Mouse (Mus musculus): Measurements from ENCODE around the gene Ddx31.

Ddx31 gene

GRCm38 (mm10) chr2:28840222-28840951 is at the start of gene Ddx31, which contains the start of gene Gtf3c4:
TSS of gene Ddx31 (plus strand) at chr2:28840406.
TSS of gene Gtf3c4 (minus strand) at chr2:28840360.
- DNase-seq, result peak; percentile 92

DNA sequence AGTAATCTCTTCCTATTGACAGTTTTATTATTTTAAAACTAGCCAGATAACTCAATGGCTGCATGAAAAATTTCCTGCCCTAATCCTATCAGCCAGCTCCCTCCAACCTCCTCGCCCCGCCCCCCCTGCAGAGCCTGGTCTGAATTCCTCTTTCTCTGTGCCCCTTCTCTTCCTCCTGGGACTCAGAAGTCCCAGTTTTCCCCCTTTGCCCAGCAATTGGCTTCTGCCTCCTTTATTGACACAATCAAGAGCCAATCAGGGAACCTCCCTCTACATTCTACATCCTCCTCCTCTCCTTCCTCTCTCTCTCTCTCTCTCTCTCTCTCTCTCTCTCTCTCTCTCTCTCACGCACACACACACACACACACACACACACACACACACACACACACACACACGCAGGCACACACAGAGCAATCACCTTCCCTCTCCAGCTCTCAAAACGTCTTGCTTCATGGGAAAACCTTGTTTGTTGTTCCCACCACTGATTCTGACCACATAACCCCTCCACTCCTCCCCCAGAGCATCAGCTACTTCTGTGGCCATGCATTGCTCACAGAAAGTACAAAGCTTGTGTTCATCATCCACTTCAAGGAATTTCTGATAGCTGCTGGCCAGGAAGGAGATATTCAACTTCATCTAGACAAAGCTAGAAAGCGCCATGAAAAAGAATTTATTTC is 47.1 kb upstream of the Ddx31 start:
- peak; percentile 17 to 31 for DNase-seq

- DNase-seq, result no peak
These were observed 45.6 kb upstream of the Ddx31 start for GRCm38 (mm10) chr2:28794623-28795022.

DNA sequence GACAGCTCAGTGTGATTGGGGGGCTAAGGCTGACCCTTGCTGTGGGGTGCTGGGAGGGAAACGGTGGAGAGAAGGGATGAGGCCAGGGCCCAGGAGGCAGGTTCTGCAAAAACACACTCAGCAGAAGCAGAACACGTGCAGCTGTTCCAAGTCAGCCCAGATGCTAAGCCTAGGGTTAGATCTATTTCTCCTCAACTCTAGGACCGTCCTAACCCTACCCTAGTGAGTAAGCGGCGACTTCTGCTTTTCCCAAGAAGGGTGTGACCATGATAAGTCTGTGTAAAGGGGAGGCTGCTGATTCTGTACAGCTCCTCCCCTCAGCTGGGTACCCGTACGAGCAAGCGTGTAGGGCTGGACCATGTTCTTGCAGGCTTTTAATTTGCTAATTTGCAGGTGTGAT is 43.9 kb upstream of the Ddx31 start:
- DNase-seq, result peak; percentile 24 to 31

DNA sequence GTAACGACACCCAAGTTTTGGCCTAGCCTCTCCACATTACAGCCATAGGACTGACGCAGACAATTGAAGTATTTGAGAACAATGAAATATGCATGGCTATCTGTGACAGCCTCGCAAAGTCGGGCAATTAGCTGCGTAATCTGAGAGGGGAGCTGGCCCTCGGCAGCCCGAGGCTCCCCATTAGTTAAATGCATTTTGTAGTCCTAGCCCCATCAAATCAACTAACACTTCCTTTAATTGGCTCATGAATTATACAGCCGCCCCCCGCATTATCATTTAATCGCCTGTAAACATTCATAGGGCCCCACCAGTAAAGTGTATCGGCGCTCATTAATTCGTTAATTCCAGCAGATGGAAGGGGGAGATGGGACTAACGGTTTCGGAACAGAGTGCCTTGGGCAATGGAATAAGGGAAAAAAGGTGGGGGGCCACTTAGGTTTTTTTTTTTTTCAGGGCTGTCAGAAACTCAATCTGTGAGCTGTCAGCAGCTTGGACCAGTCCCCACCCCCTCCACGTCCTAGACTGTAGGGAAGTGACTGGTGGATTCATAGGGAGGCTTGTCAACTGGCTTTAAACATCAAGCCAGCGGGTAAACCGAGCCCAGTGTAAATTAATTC is 42.6 kb upstream of the Ddx31 start:
- DNase-seq, result no peak

- no peak for DNase-seq
These were observed 41.8 kb upstream of the Ddx31 start for GRCm38 (mm10) chr2:28798390-28798789.

- DNase-seq, result no peak
These were observed 40.6 kb upstream of the Ddx31 start for GRCm38 (mm10) chr2:28799575-28799974.

DNA sequence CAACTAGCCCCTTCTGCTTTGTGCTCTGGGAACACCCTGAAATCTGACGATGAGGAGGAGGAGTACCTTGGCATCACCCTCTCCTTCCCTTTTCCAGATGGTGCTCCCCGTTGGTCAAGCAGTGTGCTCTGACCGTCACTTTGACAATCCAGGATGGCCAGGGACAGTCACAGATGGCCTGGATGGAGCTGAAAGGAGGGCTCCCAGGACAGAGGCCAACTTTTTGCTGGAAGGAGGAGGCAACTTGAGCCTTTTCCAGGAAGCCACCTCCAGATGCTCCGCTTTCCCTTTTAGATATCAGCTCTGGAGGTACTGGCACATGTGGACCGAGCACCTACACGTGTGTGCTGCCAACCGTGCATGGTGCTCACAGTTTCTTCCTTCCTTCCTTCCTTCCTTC is 36.8 kb upstream of the Ddx31 start:
- no peak for DNase-seq

GRCm38 (mm10) chr2:28808841-28809240 is 31.4 kb upstream of the Ddx31 start:
- no peak for DNase-seq

DNA sequence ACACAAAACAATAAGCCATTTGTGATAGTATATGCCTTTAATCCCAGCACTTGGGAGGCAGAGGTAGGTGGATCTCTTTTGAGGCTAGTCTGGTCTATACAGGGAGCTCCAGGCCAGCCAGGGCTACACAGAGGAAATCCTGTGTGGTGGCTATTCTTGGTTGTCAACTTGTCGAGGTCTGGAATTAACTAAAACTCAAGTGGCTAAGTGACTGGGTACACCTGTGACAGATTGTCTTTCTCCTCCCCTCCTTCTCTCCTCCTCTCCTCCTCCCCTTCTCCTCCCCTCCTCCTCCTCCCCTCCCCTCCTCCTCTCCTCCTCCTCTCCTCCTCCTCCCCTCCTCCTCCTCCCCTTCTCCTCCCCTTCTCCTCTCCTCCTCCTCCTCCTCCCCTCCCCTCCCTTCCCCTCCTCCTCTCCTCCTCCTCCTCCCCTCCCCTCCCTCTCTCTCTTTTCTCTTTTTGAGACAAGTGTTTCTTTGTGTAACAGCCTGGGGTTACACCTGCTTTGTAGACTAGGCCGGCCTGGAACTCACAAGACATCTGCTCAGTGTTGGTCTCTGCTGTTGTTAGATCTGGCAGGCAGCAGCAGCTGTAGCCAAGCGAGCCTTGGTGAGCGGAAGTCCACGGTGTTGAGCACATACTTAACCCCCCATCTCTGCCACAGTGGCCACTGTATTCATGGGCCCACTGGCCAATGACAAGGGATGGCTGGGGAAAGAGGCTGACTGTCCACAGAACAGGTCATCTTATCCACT is 29.8 kb upstream of the Ddx31 start:
- no peak for DNase-seq

GRCm38 (mm10) chr2:28818866-28819265 is 21.3 kb upstream of the Ddx31 start:
- no peak for DNase-seq

GRCm38 (mm10) chr2:28829265-28829664 is 10.9 kb upstream of the Ddx31 start:
- DNase-seq, result peak in 1 of 2 experiments; percentile 11

- no peak for DNase-seq
These were observed 3.8 kb upstream of the Ddx31 start for GRCm38 (mm10) chr2:28836181-28836940.

DNA sequence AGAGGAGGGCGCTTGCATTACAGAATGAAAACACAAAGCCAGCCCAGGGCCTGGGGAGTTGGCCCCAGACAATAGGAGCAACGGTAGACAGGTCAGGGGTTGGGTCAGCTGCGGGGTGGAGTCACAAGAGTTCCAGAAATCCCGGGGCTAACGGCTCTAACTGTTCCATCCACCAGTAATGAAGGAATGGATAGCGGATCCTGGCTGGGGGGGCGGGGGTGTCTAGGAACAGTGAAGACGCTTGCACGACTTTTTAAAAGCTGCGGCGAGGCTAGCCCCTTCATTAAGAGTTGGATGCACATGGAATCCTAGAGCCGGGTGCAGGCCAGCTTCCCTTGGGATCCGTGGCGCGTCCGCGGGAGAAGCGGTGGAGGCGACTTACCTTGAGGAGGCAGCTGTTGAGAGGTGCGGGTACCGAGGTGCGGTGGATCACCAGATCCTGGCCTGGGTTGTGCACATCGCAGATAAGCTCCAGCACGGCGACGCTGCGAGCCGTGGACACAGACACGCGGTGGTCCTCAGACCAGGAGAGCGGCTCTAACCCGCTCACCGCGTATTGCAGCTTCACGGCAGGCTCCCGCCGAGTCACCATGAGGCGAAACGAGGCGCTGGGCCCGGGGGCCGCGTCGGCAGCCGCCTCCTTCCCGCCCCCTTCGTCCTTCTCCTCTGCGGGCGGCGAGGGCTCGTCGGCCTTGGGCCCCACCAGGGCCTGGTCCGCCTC is 545 bp upstream of the Ddx31 start:
- DNase-seq, result peak; percentile 9 to 10

- DNase-seq, result no peak
These were observed 1.8 kb downstream of the Ddx31 start for GRCm38 (mm10) chr2:28842042-28842441.

DNA sequence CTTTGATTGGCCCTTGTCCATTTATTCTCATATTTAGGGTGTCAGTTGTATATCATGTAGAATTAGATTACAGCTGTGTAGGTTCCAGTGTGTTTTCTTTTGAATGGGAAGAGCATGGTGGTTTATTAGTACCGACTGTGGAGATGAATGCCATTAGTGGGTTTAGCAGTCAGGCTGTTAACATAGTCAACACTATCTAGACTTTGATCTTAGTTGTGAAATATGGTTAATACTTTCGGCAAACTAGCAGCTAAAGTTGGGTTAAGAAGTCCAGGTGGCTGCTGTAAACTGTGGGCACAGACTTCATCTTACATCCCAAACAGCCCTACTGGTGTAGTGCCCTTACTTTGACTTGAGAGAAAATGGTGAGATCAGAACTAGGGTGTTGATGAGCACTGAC is 8.7 kb downstream of the Ddx31 start:
- DNase-seq, result no peak

- DNase-seq, result no peak
These were observed 12.4 kb downstream of the Ddx31 start for GRCm38 (mm10) chr2:28852594-28852993.

- no peak for DNase-seq
These were observed 15.6 kb downstream of the Ddx31 start for GRCm38 (mm10) chr2:28855773-28856172.

DNA sequence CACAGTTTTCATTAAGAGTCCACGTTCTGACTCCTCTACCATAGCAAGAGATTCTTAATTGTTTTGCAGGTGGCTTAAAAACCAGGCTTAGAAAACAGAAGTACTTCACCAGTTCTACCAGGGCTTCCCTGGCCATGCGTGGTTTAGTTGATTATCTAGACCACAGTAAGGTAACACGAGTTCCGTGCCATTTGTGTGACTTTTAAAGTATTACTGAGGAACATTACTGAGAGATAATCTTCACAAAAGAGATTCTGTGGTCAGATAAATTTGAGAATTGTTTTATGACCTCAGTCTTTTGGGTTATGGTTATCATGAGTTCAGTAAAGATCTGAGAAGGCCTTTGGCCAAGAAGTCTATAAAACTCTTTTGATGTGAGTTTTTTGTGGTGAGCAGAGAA is 19.1 kb downstream of the Ddx31 start:
- no peak for DNase-seq

DNA sequence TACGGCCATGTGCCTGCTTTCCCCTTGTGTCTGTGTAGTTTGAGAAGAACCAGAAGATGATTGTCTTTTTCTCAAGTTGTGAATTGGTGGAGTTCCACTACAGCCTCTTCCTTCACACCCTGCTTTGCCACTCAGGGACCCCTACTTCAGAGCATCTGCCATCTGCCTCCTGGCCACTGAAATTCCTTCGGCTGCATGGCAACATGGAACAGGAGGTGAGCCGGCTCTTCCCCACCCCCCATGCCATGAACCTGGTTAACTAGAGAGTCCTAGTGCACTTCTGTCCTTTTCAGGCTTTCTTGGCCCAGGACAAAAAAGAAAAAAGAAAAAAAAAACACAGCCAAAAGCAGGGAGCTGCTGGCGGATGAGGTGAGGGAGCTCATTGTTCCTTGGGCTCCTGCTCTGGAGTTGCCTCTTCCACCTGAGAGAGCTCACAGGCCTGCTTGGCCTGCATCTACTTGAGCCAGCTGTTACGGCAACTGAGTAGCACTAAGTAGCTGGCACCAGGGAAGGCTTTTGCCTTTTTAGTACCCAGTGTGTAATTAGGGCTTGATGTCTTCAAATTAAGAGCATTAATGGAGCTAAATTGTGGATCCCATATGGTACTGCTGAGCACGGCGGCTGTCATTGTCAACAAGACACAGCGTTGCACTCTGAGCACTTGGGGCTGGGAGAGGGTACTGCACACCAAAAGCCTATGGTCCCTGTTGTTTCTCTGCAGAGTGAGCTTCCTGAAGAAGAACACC is 20.6 kb downstream of the Ddx31 start:
- DNase-seq, result no peak

GRCm38 (mm10) chr2:28863857-28864256 is 23.7 kb downstream of the Ddx31 start:
- no peak for DNase-seq
